Mouse (Mus musculus) gastrocnemius, adult 2 months (tissue): ENCODE measurements around the gene Brat1. TPM values are rescaled to one million over a fixed set of nuclear protein-coding genes. Genes with fewer than 3 reads are reported as not detected.

Experiments used
- DNase-seq: peaks from one replicate; pipeline ENCODE4 v3.0.0; 2022
- H3K27ac ChIP-seq: fragments of 200-600 bp; 2 replicates; pipeline ENCODE4 v1.8.1; 2022; ENCODE audit warnings: mild to moderate bottlenecking
- H3K4me3 ChIP-seq: fragments of 200-600 bp; 2 replicates; pipeline ENCODE4 v1.8.1; 2022; ENCODE audit warnings: mild to moderate bottlenecking, moderate library complexity
- CTCF ChIP-seq: fragments of 200-600 bp; IDR thresholded peaks from 2 replicates; pipeline ENCODE4 v1.8.1; 2022; ENCODE audit warnings: antibody characterized with exemption, mild to moderate bottlenecking, moderate library complexity
- intact Hi-C: fragments of 180-260 bp; cut with DNase I; formaldehyde crosslinking; loops from one replicate; pipeline ENCODE4 v1.15.1; 2025
- total RNA-seq, 2 experiments: library from RNA; stranded (reverse); gene quantifications; 2 replicates each; pipeline ENCODE4 v1.2.3; 2021

The Brat1 gene
- total RNA-seq, 2 experiments from 2014 or later = 4.9 to 5.5 TPM

- H3K27ac ChIP-seq = no peak overlapping the region
- no peak for DNase-seq
- no peak for TF ChIP-seq CTCF
- intact Hi-C loops = no loop called here
- H3K4me3 ChIP-seq = no peak overlapping the region
Measured at GRCm38 (mm10) chr5:140733336-140733735, 28.5 kb downstream of the Brat1 start.

GRCm38 (mm10) chr5:140735297-140735696 lies 30.5 kb downstream of the Brat1 start:
- no peak overlapping the region; the same call in 1 of the 2 replicates for H3K27ac ChIP-seq
- peak overlapping the region; percentile 63 for H3K4me3 ChIP-seq
- no peak for DNase-seq
- intact Hi-C loops = no loop called here
- no peak for TF ChIP-seq CTCF

- Histone ChIP-seq H3K27ac (no peak overlapping the region), H3K4me3 (peak overlapping the region; percentile 63)
- DNase-seq = no peak
- TF ChIP-seq CTCF = no peak
- intact Hi-C loops = no loop called here
Measured at GRCm38 (mm10) chr5:140736166-140736565, 31.4 kb downstream of the Brat1 start.

GRCm38 (mm10) chr5:140739813-140740212 lies 35.0 kb downstream of the Brat1 start:
- Histone ChIP-seq H3K27ac (no peak overlapping the region), H3K4me3 (no peak overlapping the region)
- no peak for DNase-seq
- intact Hi-C loops = no loop called here
- TF ChIP-seq CTCF = no peak

- Histone ChIP-seq H3K27ac (no peak overlapping the region), H3K4me3 (peak overlapping the region; percentile 23)
- no peak for DNase-seq
- intact Hi-C loops = no loop called here
- TF ChIP-seq CTCF = no peak
Measured at GRCm38 (mm10) chr5:140741040-140741439, 36.2 kb downstream of the Brat1 start.

- peak; percentile 46 for TF ChIP-seq CTCF
- no peak overlapping the region for H3K4me3 ChIP-seq
- DNase-seq = no peak
- H3K27ac ChIP-seq = no peak overlapping the region
- intact Hi-C loops = no loop called here
Measured at GRCm38 (mm10) chr5:140741877-140742276, 37.1 kb downstream of the Brat1 start.

- Histone ChIP-seq H3K4me3 (no peak overlapping the region), H3K27ac (no peak overlapping the region)
- intact Hi-C loops = no loop called here
- TF ChIP-seq CTCF = peak; percentile 23; the same call in 1 of the 2 replicates
- no peak for DNase-seq
Measured at GRCm38 (mm10) chr5:140743706-140744131, 38.9 kb downstream of the Brat1 start.

GRCm38 (mm10) chr5:140748425-140748824 lies 43.6 kb downstream of the Brat1 start:
- no peak overlapping the region for H3K27ac ChIP-seq
- DNase-seq = no peak
- intact Hi-C loops = loop anchor here (5.0 kb wide), 1 partner anchor 206 kb away; no protein-coding TSS in a partner anchor
- TF ChIP-seq CTCF = no peak
- no peak overlapping the region for H3K4me3 ChIP-seq

GRCm38 (mm10) chr5:140749062-140749875 lies 44.5 kb downstream of the Brat1 start:
- peak; percentile 93 for TF ChIP-seq CTCF
- intact Hi-C loops = loop anchor here (5.0 kb wide), 1 partner anchor 207 kb away; no protein-coding TSS in a partner anchor
- peak overlapping the region; percentile 64 for H3K4me3 ChIP-seq
- H3K27ac ChIP-seq = peak overlapping the region; percentile 75
- DNase-seq = peak; percentile 82

GRCm38 (mm10) chr5:140750925-140751324 lies 46.1 kb downstream of the Brat1 start:
- Histone ChIP-seq H3K27ac (no peak overlapping the region), H3K4me3 (no peak overlapping the region)
- intact Hi-C loops = no loop called here
- peak; percentile 63 for TF ChIP-seq CTCF
- no peak for DNase-seq

GRCm38 (mm10) chr5:140752041-140752440 lies 47.2 kb downstream of the Brat1 start:
- no peak overlapping the region for H3K27ac ChIP-seq
- no peak for DNase-seq
- intact Hi-C loops = no loop called here
- H3K4me3 ChIP-seq = no peak overlapping the region
- no peak for TF ChIP-seq CTCF

GRCm38 (mm10) chr5:140752639-140753038 lies 47.8 kb downstream of the Brat1 start:
- no peak for DNase-seq
- TF ChIP-seq CTCF = peak; percentile 43; the same call in 1 of the 2 replicates
- intact Hi-C loops = no loop called here
- Histone ChIP-seq H3K27ac (no peak overlapping the region), H3K4me3 (no peak overlapping the region)

GRCm38 (mm10) chr5:140753223-140753622 lies 48.4 kb downstream of the Brat1 start:
- no peak overlapping the region for H3K4me3 ChIP-seq
- DNase-seq = no peak
- H3K27ac ChIP-seq = no peak overlapping the region
- intact Hi-C loops = no loop called here
- TF ChIP-seq CTCF = no peak

- no peak for DNase-seq
- Histone ChIP-seq H3K4me3 (no peak overlapping the region), H3K27ac (no peak overlapping the region)
- intact Hi-C loops = no loop called here
- TF ChIP-seq CTCF = no peak
Measured at GRCm38 (mm10) chr5:140758864-140759263, 54.1 kb downstream of the Brat1 start.
